Mouse (Mus musculus) megakaryocyte progenitor cell, adult 5-6 weeks (primary cell): ENCODE data around the gene Fbxw21. TPM values are rescaled to one million over a fixed set of nuclear protein-coding genes. Genes with fewer than 3 reads are reported as not detected.

Experiments used
- ATAC-seq: replicated peaks from 2 replicates; pipeline ENCODE4 v1.8.0; 2016; ENCODE audit warnings: mild to moderate bottlenecking, moderate TSS enrichment, inconsistent platforms; ENCODE audit not compliant: poor library complexity
- total RNA-seq, 2 experiments: library from RNA; stranded (forward) in 1 of 2; stranded (reverse) in 1 of 2; fragments of 157-497, 149-512 nt in 1 of 2; fragments of 200-1000 nt in 1 of 2; gene quantifications; 2 replicates each; pipeline versions ENCODE4 v1.2.3 to v1.2.4; 2015 to 2017

Fbxw21 gene
- total RNA-seq, 2 experiments from 2014 or later, result not detected

GRCm38 (mm10) chr9:109092799-109093198, 69.0 kb downstream of the Fbxw21 start:
- no peak for ATAC-seq

GRCm38 (mm10) chr9:109091802-109092201, 70.0 kb downstream of the Fbxw21 start:
- ATAC-seq, result no peak

- ATAC-seq, result no peak
Observed at GRCm38 (mm10) chr9:109090446-109090845, 71.4 kb downstream of the Fbxw21 start.

Other genes starting within 250 kb of the Fbxw21 start
- 0.35 TPM in 1 of 2 replicates, not detected in the other for gene Tmem89, start 247.4 kb downstream of the Fbxw21 start, total RNA-seq (2015)
- 0.08 TPM in 1 of 2 replicates, not detected in the other for gene Tmem89, start 247.4 kb downstream of the Fbxw21 start, total RNA-seq (2017)
- gene Uqcrc1, start 225.4 kb downstream of the Fbxw21 start, total RNA-seq (2015), result 144 and 157 TPM in 2 replicates
- 256 and 338 TPM in 2 replicates for gene Uqcrc1, start 225.4 kb downstream of the Fbxw21 start, total RNA-seq (2017)
- gene Col7a1, start 208.5 kb downstream of the Fbxw21 start, total RNA-seq (2015), result 0.02 and 0.12 TPM in 2 replicates
- 0.12 and 1.3 TPM in 2 replicates for gene Col7a1, start 208.5 kb downstream of the Fbxw21 start, total RNA-seq (2017)
- not detected in 2 replicates for gene Ucn2, start 176.0 kb downstream of the Fbxw21 start, total RNA-seq (2015)
- not detected in 2 replicates for gene Ucn2, start 176.0 kb downstream of the Fbxw21 start, total RNA-seq (2017)
- gene Pfkfb4, start 170.3 kb downstream of the Fbxw21 start, total RNA-seq (2015), result 3.9 and 5.9 TPM in 2 replicates
- 12.8 and 13.5 TPM in 2 replicates for gene Pfkfb4, start 170.3 kb downstream of the Fbxw21 start, total RNA-seq (2017)
- 19.7 and 20.5 TPM in 2 replicates for gene Shisa5, start 123.5 kb downstream of the Fbxw21 start, total RNA-seq (2015)
- gene Shisa5, start 123.5 kb downstream of the Fbxw21 start, total RNA-seq (2017), result 74.8 and 94.4 TPM in 2 replicates
- 22.4 and 24.1 TPM in 2 replicates for gene Trex1, start 102.3 kb downstream of the Fbxw21 start, total RNA-seq (2015)
- gene Trex1, start 102.3 kb downstream of the Fbxw21 start, total RNA-seq (2017), result 12.3 and 15.6 TPM in 2 replicates
- 13.3 and 17.6 TPM in 2 replicates for gene Atrip, start 87.9 kb downstream of the Fbxw21 start, total RNA-seq (2015)
- gene Atrip, start 87.9 kb downstream of the Fbxw21 start, total RNA-seq (2017), result 15.3 and 20.1 TPM in 2 replicates
- gene Ccdc51, start 79.5 kb downstream of the Fbxw21 start, total RNA-seq (2015), result 5.8 and 8.6 TPM in 2 replicates
- 14.6 and 15.2 TPM in 2 replicates for gene Ccdc51, start 79.5 kb downstream of the Fbxw21 start, total RNA-seq (2017)
- 411 and 433 TPM in 2 replicates for gene Tma7, start 79.5 kb downstream of the Fbxw21 start, total RNA-seq (2015)
- 121 and 130 TPM in 2 replicates for gene Tma7, start 79.5 kb downstream of the Fbxw21 start, total RNA-seq (2017)
- not detected in 2 replicates for gene Plxnb1, start 66.7 kb downstream of the Fbxw21 start, total RNA-seq (2015)
- not detected in 2 replicates for gene Plxnb1, start 66.7 kb downstream of the Fbxw21 start, total RNA-seq (2017)
- gene Fbxw13, start 33.9 kb upstream of the Fbxw21 start, total RNA-seq (2015), result not detected in 2 replicates
- not detected in 2 replicates for gene Fbxw13, start 33.9 kb upstream of the Fbxw21 start, total RNA-seq (2017)
- gene Fbxw20, start 72.7 kb upstream of the Fbxw21 start, total RNA-seq (2015), result not detected in 2 replicates
- not detected in 2 replicates for gene Fbxw20, start 72.7 kb upstream of the Fbxw21 start, total RNA-seq (2017)
- not detected in 2 replicates for gene Fbxw14, start 125.6 kb upstream of the Fbxw21 start, total RNA-seq (2015)
- gene Fbxw14, start 125.6 kb upstream of the Fbxw21 start, total RNA-seq (2017), result not detected in 2 replicates
- gene Fbxw28, start 177.6 kb upstream of the Fbxw21 start, total RNA-seq (2015), result not detected in 2 replicates
- gene Fbxw28, start 177.6 kb upstream of the Fbxw21 start, total RNA-seq (2017), result not detected in 2 replicates
- not detected in 2 replicates for gene Fbxw22, start 242.3 kb upstream of the Fbxw21 start, total RNA-seq (2015)
- not detected in 2 replicates for gene Fbxw22, start 242.3 kb upstream of the Fbxw21 start, total RNA-seq (2017)